Mouse (Mus musculus): Measurements from ENCODE around the gene Tgfbr1.

DNA sequence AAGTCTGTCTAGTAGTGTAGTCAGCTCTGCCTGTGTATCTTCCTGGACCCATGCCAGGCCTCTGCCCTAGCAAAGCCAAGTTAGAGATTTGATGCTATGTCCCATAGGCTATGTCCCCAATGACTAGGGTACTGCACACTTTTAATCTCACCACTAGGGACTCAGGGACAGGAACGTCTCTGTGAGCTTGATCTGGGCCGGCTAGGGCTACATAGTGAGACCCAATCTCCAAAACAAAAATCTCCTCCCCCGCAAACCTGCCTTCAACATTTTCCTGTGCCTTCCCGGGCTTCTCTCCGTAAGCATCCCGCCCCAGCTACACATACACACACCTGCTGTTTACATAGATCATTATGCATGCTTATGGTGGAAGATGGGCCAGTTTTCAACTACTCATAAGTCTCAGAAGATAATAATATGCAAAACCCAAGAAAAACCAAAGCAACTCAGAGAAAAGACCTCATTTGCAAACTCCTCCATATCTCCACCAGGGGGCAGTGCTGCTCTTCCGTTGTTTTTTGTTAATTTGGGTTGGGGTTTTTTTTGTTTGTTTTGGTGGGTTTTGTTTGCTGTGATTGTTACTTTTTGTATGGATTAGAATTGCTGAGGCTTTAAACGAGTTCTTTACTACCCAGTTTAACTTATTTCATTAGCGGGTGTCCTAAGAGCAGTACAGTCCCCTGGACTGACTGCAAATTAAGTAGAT lies 66.4 kb downstream of the Tgfbr1 start:
- TF ChIP-seq GATA1 (IDR thresholded peaks at IDR 0.05; ENCODE audit: borderline replicate concordance, low read length): no peak
- no peak for TF ChIP-seq FLI1 (IDR thresholded peaks at IDR 0.05; ENCODE audit: low read length)
